Mouse (Mus musculus): ENCODE measurements around the gene Mt3.
A peak's percentile ranks its signal among the peaks of the same experiment; 100 is the strongest.
"Not testable (repeated sequence)": the region's sequence is repeated elsewhere in the genome, so short reads cannot be mapped to it uniquely, and the experiment has no call there.

Mt3 gene

DNA sequence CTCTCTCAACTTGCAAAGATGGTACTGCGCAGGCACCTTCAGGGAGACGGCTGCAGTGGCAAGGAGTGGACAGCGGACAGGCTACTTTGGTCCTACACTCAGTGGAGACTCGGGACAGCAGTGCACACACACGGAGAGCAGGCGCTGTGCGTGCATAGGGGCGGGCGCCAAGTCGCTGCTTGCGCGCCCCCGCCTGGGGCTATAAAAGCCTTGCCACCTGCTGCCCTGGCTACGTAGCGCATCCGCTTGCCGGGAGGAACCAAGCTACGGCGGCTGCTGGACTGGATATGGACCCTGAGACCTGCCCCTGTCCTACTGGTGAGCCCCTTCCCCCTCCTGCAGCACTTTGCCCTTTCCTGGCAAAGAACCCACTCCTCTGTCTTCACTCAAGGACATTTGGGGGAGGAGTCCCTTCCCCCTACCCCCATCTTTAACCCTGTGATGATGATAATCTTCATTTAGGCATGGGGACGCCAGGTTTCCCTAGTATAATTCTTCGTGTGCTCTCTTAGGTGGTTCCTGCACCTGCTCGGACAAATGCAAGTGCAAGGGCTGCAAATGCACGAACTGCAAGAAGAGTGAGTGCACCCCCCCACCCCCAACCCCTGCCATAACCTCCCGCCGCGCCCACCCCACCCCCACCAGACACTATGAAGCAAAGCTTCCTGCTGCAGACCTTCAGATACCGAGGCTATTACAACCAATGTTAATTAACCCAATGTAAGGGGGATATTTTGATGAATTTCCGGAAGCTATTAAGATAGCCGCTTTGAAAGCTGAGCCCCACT lies at the start of gene Mt3:
Mt3 (plus strand) TSS at position 95 of the 788 bp plus-strand sequence.
- peak; percentile 92 to 94 for DNase-seq

DNA sequence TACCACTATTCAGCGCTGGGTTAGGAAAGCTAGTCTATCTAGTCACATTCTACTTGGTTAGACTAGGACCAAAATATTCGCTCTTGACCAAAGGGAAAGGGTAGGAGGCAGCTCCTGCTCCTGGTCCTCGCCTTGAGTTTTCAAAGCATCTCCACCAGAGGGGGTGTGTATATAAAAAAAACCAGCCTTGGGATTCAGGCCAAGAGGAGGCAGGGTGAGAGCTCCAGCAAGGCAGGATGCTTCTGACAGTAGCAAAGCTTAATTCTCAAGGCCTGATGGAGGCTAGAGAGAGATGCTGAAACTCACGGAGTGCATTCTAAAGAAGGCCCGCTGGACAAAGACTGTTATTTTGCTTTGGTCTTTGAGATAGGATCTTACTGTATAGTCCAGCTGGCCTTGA lies 48.3 kb upstream of the Mt3 start:
- DNase-seq: no peak

DNA sequence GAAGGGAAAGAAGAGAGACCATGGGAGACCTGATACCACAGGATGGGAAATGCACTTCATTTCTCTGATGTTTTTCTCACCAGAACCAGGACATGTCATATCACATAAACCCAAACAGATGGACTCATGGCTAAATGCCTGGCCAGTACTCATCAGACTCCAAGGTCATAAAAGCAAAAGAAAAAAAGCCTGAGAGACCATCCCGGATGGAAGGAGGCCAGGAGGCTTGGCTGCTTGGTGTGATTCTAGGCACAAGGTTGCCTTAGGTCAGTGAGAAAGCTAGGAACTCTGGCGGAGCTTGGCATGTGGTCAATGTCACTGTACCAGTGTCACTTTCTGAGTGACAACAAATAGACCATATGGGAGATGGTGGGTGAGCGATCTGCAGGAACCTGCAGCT lies 44.5 kb upstream of the Mt3 start:
- peak; percentile 17 to 35 for DNase-seq

- no peak for DNase-seq
Observed at GRCm38 (mm10) chr8:94109396-94109795, 43.0 kb upstream of the Mt3 start.

DNA sequence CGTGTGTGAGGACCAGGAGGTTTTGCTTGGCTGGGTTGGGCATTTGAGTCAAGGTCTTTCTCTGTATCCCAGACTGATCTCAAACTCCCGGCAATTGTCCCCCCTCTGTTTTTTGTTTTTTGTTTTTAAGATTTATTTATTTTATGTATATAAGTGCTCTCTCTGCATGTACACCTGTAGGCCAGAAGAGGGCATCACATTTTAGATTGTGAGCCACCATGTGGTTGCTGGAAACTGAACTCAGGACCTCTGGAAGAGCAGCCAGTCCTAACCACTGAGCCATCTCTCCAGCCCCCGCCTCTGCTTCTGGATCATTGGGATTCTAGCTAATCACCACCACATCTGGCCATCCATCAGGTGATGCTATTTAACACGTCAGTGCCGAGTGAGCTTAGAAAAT lies 42.6 kb upstream of the Mt3 start:
- DNase-seq: no peak

- no peak for DNase-seq
Observed at GRCm38 (mm10) chr8:94110526-94111177, 41.8 kb upstream of the Mt3 start.

DNA sequence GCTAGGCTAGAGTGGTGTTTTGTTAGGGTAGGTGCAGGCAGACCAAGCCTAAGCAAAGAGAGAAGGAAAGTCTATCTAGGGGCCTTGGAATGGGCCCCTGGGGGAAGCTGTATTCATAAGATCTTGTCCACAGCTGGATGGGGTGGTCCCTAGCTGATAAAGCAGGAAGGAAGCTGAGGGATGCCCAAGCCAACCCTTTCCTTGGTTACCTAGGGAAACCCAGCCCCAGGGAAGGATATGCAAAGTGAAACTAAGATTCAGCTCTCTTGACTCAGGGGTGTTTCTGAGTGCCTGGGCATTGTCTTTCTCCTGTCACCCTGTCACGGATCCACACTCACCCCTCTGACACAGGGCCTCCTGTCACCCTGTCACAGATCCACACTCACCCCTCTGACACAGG lies 39.0 kb upstream of the Mt3 start:
- no peak for DNase-seq

GRCm38 (mm10) chr8:94113972-94114371 lies 38.4 kb upstream of the Mt3 start:
- DNase-seq: no peak

- DNase-seq: peak in 1 of 2 experiments; percentile 31
Observed at GRCm38 (mm10) chr8:94118776-94119430, 33.5 kb upstream of the Mt3 start.

DNA sequence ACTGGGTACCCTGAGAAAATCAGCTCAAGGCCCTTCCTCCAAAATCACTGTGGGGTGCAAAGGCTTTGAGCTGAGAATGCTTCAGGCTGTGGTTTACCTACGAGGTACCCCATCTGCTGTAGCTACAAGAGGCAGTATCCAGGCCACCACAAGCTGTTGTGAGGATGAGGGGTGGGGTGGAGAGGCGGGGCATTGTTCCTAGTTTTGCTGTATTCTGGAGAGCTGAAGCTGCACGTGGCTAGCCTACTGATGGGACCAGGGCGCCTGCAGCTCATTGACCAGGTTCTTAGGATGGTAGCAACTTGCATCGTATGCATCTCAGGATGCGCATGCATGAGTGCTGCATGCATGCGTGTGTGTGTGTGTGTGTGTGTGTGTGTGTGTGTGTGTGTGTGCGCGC lies 30.8 kb upstream of the Mt3 start:
- no peak for DNase-seq

DNA sequence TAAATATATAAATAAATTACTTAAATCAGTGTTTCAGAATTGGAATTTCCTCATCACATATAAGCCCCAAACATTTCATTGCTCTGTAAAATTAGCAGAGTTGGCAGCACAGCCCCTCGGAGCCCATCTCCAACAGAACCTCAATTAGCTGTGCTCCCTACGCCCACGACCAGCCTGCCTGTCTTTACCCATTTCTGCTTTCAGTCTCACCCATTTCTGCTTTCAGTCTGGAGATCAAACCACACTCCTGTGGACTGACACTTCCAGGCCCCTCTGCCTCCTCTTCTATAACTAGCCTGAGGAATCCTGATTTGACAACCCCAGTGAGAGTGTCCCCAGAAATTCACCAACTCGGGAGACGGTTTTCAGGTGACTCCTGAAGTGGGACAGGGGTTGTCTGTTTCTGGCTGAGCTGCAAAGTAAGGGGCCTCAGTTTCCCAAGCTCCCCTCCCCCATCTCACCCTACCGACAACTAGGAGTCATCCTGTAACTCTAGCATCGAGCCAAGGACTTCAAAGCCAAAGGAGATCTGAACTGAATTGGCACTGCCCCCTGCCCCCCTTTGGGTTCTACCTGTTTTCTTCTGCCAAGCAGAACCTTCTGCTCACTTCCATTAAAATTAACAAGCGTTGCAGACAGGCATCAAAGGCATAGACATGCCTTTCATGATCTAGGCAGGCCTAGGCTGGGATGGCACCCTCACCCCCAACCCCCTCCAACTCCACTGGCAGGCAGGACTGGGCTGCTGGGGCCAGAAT lies 29.5 kb upstream of the Mt3 start:
- DNase-seq: no peak

DNA sequence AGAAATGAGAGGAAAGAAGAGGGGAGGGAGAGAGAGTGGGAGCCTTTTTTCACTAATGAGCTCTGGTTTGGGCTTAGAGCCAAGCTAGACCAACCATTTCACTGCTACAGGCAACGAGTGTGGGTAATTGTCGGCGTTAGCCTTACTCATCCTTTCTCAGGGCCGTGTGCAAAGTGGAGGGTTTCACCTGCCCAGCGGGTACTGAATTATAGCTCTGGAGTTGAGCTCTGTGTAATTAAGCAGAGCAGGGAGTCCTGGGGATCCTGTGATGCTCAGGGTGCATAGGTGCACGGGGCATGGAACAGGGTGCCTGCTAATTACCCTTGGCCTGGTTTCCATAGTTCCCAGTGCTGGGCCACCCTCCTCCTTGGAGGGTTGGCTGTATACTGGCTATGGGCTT lies 24.7 kb upstream of the Mt3 start:
- no peak for DNase-seq

GRCm38 (mm10) chr8:94129133-94129789 lies 23.1 kb upstream of the Mt3 start:
- DNase-seq: no peak

GRCm38 (mm10) chr8:94130126-94130525 lies 22.3 kb upstream of the Mt3 start:
- DNase-seq: no peak

DNA sequence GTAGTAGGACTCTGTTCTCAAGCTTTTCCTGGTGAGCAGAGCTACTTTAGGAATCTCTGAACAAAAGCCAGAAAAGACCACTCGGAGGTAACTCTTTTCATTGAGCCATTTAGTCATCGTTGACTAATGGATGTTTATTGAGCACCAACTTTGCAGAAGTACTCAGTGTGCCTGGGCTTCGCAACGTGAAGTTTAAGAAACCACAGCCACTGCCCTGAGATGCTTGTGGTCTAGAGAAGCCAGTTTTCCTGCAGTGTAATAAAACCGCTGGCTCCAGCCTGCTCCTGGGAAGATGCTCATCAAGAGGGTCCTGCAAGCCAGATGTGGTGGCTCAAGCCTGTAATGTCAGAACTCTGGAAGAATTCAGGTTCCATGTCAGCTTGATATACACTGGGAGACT lies 20.3 kb upstream of the Mt3 start:
- DNase-seq: no peak

GRCm38 (mm10) chr8:94134601-94135000 lies 17.8 kb upstream of the Mt3 start:
- DNase-seq: not testable (repeated sequence)

DNA sequence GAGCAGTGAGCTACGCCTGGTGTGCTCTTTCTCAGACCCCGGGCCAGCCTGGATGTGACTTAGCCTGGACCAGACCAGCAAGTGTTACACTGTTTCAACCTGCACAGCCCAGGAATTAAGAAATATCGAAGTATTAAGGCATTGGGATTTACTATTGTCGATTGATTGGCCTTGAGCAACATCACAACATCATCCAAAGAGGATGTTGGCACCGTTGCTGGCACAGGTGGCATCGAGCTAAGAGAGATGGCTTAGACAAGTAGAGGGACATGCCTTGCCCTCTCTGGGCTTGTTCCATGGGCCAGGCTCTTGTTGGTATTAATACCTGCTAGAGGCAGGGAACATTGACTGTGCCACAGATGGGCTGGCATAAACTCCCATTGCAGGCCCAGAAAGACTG lies 16.9 kb upstream of the Mt3 start:
- no peak for DNase-seq

DNA sequence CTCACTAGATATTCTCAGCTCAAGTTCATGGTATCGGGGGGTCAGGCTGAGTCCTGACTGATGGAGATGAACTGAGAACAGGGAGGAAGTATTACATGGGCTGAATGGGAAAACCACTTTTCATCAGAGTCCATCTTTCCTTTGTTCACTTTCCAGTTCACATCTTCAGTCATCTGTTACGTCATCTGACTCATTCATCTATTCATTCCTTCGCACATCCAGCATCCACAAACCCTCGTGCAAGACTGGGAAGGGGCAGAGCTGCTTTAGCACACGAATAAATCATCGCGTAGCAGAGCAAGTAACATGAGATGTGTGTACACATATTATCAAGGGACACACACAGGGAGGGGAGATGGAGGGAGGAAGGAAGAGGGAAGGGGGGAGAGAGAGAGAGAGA lies 16.2 kb upstream of the Mt3 start:
- DNase-seq: no peak

GRCm38 (mm10) chr8:94136933-94137332 lies 15.5 kb upstream of the Mt3 start, which contains the start of gene Mt4:
Gene Mt4 (plus strand): TSS chr8:94137197.
- DNase-seq: no peak

DNA sequence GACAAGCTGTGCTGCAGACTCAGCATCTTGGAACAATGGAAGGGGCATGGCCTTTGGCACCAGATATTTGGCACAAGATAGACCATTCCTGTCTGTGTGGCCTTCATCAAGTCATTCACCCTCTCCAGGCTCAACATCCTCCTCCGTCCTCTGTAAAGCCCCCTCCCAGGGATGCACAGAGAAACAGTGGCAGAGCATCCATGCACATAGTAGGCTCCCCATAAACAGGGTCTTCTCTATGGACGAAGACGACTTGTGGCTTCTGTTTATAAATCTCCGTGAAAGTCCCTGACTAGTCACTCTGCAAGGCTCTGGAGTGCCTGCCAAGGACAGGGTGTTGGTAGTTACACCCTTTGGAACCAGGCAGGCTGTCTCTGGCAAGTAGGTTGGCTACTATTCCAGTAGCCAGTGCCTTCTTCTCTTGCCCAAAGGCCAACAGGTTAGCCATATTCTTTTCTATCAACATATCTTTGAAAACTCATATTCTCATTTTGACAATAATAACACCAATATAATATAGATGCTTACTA lies 12.1 kb upstream of the Mt3 start:
- no peak for DNase-seq

DNA sequence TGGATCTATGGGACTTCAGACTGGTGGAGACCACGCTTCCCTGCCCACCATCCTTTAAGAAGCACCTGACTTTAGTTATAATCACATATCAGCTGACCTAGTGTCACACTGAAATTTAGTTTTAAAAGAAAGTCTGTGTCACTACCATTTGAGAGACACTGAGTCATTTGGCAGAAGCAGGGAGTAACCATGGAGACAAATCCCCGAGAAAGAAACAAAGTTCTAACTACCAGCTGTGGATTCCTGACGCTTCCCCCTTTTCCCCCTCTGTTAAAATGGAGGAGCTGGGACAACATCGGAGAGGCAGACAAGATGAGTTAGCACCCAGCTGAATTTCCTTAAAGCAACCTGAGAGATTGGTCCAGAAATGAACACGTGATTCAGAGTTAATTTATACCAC lies 4.2 kb upstream of the Mt3 start:
- no peak for DNase-seq

- DNase-seq: no peak
Observed at GRCm38 (mm10) chr8:94150925-94151324, 1.5 kb upstream of the Mt3 start.

Measured in cerebellum, postnatal 25 days (tissue).